Mouse (Mus musculus) cortical plate, adult 2 months (tissue): ENCODE data around the gene Nid2.

ENCODE experiments used
- CTCF ChIP-seq: fragments of 200-500 bp; IDR thresholded peaks from 2 replicates; pipeline ENCODE4 v1.5.1; 2011; ENCODE audit warnings: mild to moderate bottlenecking, control low read depth, low read length; ENCODE audit not compliant: insufficient read depth; ENCODE audit errors: extremely low read depth
- POLR2A ChIP-seq: fragments of 200-500 bp; IDR thresholded peaks from 2 replicates; pipeline ENCODE4 v1.6.1; 2011; ENCODE audit warnings: mild to moderate bottlenecking, low read length, control low read depth; ENCODE audit not compliant: insufficient read depth; ENCODE audit errors: extremely low read depth

GRCm38 (mm10) chr14:19853471-19853870 is 102.4 kb downstream of the Nid2 start:
- TF ChIP-seq CTCF (no peak), POLR2A (no peak)
